Mouse (Mus musculus): ENCODE data around the gene Ttc21a. TPM values are rescaled to one million over a fixed set of nuclear protein-coding genes. Genes with fewer than 3 reads are reported as not detected.
A peak's percentile ranks its signal among the peaks of the same experiment; 100 is the strongest.
"Not testable (repeated sequence)": the region's sequence is repeated elsewhere in the genome, so short reads cannot be mapped to it uniquely, and the experiment has no call there.

Gene Ttc21a
- polyA plus RNA-seq, 1 experiment from 2014 or later, result 0.06 TPM

DNA sequence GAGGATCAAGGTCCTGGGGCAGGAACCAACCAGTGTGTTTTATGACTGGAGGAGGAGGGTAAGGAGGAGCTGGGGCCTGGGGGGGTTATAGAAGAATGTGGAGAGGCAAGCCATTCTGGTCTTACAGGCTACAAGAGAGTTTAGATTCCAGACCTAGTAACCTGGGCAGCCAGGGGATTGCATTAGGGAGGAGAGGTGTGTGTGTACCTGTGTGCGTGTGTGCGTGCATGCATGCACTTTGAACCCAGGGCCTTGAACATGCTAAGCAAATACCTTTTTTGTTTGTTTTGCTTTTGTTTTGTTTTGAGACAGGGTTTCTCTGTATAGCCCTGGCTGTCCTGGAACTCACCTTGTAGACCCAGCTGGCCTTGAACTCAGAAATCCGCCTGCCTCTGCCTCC is 72.5 kb downstream of the Ttc21a start:
- H3K79me2 ChIP-seq (ENCODE audit: inconsistent target), result no peaks in the 10 kb centered on the region
- H3K4me3 ChIP-seq (ENCODE audit: inconsistent target), result no peak overlapping the region
- WGBS (ENCODE audit: missing documents), result 98% methylated on average over 3 of the region's 3 CpGs
- no peaks in the 10 kb centered on the region for H3K36me3 ChIP-seq (ENCODE audit: inconsistent target)
- no peak overlapping the region for H3K27ac ChIP-seq

DNA sequence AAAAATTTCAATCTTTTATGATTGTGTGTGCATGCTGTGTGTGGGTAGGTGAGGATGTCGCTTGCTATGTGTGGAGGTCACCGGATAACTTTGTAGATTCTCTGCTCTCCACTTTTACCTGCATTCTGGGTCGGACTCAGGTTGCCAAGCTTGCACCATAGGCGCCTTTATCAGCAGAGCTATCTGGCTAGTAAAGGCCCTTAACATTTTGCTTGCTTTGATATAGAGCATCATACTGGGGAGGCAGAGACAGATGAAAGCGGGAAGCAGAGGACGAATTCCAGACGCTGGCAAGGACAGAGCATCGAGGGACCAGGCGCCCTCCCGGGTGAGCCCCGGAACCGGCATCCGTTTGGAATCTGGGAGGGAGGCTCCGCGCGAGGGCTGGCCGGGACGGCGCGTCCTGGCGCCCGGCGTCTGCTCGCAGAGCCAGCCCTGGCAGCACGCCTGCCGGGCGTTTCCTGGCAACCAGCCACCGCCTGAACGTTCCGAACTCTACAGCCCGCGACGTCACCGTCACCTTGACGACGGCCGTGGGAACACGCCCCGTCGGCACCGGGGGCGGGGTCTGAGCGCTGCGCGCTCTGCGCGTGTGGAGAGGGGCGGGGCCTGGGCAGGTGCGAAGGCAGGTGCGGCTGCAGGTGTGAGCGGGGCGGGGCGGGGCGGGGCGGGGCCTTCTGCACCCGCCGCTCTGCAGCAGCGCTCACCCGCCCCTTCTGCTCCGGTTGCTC is 73.5 kb downstream of the Ttc21a start:
- no peaks in the 10 kb centered on the region for H3K36me3 ChIP-seq (ENCODE audit: inconsistent target)
- WGBS (ENCODE audit: missing documents), result 8% methylated on average over 53 of the region's 60 CpGs
- H3K27ac ChIP-seq, result no peak overlapping the region
- no peaks in the 10 kb centered on the region for H3K79me2 ChIP-seq (ENCODE audit: inconsistent target)
- no peak overlapping the region for H3K4me3 ChIP-seq (ENCODE audit: inconsistent target)

DNA sequence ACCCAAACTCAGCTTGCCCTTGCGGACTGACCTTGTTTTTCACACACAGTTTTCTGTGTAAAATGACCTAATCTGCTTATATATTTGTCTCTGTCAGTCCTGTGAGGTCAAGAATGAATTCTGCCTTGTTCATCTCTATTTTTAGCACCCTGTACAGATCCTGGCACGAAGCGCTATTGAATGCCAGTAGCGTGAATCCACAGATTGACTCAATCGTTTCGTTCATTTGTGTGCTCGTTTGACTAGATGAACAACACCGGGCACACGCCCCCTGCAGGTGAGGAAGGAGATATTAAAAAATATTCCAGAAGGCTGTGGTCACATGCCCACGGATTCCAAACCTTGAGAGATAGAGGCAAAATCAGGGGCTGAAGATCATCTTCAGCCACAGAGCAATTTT is 74.1 kb downstream of the Ttc21a start:
- no peaks in the 10 kb centered on the region for H3K79me2 ChIP-seq (ENCODE audit: inconsistent target)
- H3K36me3 ChIP-seq (ENCODE audit: inconsistent target), result no peaks in the 10 kb centered on the region
- H3K4me3 ChIP-seq (ENCODE audit: inconsistent target), result no peak overlapping the region
- WGBS (ENCODE audit: missing documents), result 2% methylated on average over 10 of the region's 10 CpGs
- H3K27ac ChIP-seq, result no peak overlapping the region

DNA sequence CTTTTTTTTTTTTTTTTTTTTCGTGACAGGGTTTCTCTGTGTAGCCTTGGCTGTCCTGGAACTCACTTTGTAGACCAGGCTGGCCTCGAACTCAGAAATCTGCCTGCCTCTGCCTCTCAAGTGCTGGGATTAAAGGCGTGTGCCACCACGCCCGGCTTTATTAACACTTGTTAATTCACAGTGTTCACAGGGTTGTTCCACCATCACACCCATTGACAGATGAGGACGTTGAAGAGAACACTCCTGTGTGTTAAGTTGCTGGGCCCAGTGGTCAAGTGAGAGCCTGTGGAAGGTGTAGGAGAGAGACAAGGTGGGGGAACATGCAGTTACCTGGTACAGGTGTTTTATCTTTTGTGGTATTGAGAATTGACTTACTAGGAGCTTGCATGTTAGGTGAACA is 74.8 kb downstream of the Ttc21a start:
- not testable (repeated sequence) for H3K4me3 ChIP-seq (ENCODE audit: inconsistent target); H3K36me3 ChIP-seq (ENCODE audit: inconsistent target); H3K79me2 ChIP-seq (ENCODE audit: inconsistent target)
- WGBS (ENCODE audit: missing documents), result 84% methylated on average over 5 of the region's 6 CpGs
- H3K27ac ChIP-seq, result peak overlapping the region; percentile 22

DNA sequence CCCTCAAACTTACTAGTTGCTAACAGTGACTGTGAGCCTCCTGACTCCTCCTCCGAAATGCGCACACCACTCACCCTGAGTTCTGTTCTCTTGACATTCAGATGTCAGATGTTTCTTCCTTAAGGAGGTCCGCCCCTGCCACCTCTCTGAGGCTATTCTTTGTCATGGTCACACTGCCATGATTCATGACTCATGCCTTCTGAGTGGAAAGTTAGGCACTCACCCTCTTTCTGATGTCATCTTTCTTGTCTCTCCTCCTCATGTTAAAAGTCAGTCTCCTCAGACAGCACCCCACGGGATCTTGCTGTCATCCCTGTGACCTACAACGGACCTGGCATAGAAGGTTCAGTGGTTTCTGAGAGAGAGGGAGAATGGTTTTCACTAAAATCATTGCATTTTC is 75.4 kb downstream of the Ttc21a start:
- Histone ChIP-seq H3K4me3 (ENCODE audit: inconsistent target) (no peak overlapping the region), H3K79me2 (ENCODE audit: inconsistent target) (no peaks in the 10 kb centered on the region), H3K36me3 (ENCODE audit: inconsistent target) (no peaks in the 10 kb centered on the region), H3K27ac (peak overlapping the region; percentile 36)
- WGBS (ENCODE audit: missing documents), result 82% methylated on average over 5 of the region's 5 CpGs

DNA sequence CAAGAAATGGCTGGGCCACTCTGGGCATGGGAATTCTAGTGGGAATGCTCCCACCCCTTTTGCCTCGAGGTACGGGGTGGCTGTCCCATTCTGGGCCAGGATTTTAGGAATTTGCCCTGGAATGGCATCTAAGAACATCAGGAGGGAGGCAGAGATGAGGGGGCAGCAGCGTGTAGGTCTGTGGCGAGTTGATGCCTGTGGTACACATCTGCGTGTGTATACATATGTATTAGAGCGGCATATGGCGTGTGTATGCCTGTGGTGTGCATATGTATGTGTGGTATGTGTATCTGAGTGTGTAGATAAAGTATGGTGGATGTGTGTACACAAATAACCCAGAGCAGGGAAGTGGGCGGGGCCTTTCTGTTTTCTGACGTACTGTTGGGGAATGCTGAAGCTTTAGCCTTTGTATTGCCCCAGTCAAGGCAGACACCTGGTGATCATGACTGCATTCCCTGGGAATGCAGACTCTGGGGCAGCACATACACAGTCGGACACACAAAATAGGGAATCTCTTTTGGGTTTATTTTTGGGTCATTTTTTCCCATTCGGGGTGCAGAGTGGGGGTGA is 75.9 kb downstream of the Ttc21a start:
- H3K4me3 ChIP-seq (ENCODE audit: inconsistent target), result no peak overlapping the region
- H3K27ac ChIP-seq, result peak overlapping the region; percentile 36
- no peaks in the 10 kb centered on the region for H3K79me2 ChIP-seq (ENCODE audit: inconsistent target)
- no peaks in the 10 kb centered on the region for H3K36me3 ChIP-seq (ENCODE audit: inconsistent target)
- WGBS (ENCODE audit: missing documents), result 86% methylated on average over 11 of the region's 11 CpGs

DNA sequence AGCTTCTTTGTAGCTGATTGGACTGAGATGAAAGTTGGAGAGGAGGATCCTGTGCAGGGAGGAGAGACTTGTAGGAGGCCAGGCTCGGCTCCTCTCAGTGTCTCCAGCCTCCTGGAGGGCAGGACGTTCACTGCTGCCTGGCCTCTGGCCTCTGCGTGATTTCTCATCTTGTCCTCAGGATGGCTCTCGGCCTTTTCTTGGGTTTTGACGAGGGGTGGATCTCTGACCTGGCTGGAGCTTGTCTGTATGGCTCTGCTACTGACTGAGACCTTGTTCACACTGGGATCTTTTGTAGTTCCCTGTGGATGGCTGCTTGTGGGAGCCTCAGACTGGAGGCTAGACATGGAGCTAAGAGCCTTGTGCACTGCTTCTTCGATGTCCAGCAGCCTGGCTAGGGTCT is 77.4 kb downstream of the Ttc21a start:
- no peaks in the 10 kb centered on the region for H3K79me2 ChIP-seq (ENCODE audit: inconsistent target)
- no peaks in the 10 kb centered on the region for H3K36me3 ChIP-seq (ENCODE audit: inconsistent target)
- WGBS (ENCODE audit: missing documents), result 91% methylated on average over 6 of the region's 6 CpGs
- H3K4me3 ChIP-seq (ENCODE audit: inconsistent target), result no peak overlapping the region
- no peak overlapping the region for H3K27ac ChIP-seq

DNA sequence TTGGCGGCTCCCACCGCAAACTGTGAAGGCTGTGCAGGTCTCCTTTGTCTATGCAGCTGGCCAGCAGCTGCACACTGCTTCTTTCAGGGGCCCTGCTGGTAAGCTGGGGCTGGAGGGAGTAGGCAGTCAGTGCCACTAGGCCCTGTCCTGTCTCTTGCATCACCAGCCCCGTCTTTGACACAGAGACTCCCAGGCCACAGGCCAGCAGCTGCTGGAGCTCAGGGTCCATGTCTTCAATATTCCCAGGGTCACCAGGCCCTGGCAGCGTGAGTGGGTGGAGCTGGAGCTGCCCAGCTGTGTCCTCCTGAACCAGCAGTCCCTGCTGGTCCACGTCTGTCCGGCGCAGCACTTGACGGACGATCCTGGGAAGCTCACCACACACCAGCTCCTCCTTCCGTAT is 79.5 kb downstream of the Ttc21a start:
- Histone ChIP-seq H3K79me2 (ENCODE audit: inconsistent target) (no peaks in the 10 kb centered on the region), H3K27ac (no peak overlapping the region), H3K4me3 (ENCODE audit: inconsistent target) (no peak overlapping the region), H3K36me3 (ENCODE audit: inconsistent target) (no peaks in the 10 kb centered on the region)
- WGBS (ENCODE audit: missing documents), result 93% methylated on average over 10 of the region's 10 CpGs

Other genes with a start within 250 kb of the Ttc21a start
- gene Scn10a, start 218.3 kb upstream of the Ttc21a start, polyA plus RNA-seq (2018), result not detected in 3 replicates
- gene Scn11a, start 112.2 kb upstream of the Ttc21a start, polyA plus RNA-seq (2018), result not detected in 3 replicates
- 25.1 to 40.5 TPM (median 29.3 TPM) in 3 replicates for gene Wdr48, start 42.7 kb upstream of the Ttc21a start, polyA plus RNA-seq (2018)
- gene Gorasp1, start within 50 bp of the Ttc21a start, polyA plus RNA-seq (2018), result 5.6 to 12.2 TPM (median 9.6 TPM) in 3 replicates
- 5.0 to 8.4 TPM (median 8.0 TPM) in 3 replicates for gene Csrnp1, start 47.1 kb downstream of the Ttc21a start, polyA plus RNA-seq (2018)
- gene Xirp1, start 86.0 kb downstream of the Ttc21a start, polyA plus RNA-seq (2018), result not detected in 3 replicates
- gene Cx3cr1, start 132.3 kb downstream of the Ttc21a start, polyA plus RNA-seq (2018), result 0.66 to 3.0 TPM (median 0.75 TPM) in 3 replicates
- not detected in 3 replicates for gene Ccr8, start 154.5 kb downstream of the Ttc21a start, polyA plus RNA-seq (2018)
- gene Slc25a38, start 172.8 kb downstream of the Ttc21a start, polyA plus RNA-seq (2018), result 3.5 to 10.7 TPM (median 9.8 TPM) in 3 replicates
- gene Rpsa, start 190.1 kb downstream of the Ttc21a start, polyA plus RNA-seq (2018), result 581 to 998 TPM (median 592 TPM) in 3 replicates
- gene Mobp, start 212.1 kb downstream of the Ttc21a start, polyA plus RNA-seq (2018), result not detected in 3 replicates

Measured in macrophage (primary cell).